Comparison of ENCODE assay signal across 8 mouse cellular contexts in genomic region chr19:47537879-47538278, GRCm38 (mm10). TPM values are rescaled to one million over a fixed set of nuclear protein-coding genes. Genes with fewer than 3 reads are reported as not detected.
A peak's percentile ranks its signal among the peaks of the same experiment; 100 is the strongest.
DNase-seq lines count a peak whose midpoint lies in the region; ATAC-seq lines count a peak whose summit lies in the region.

No protein-coding gene starts in this region.

- intact Hi-C loops in heart, postnatal 10 days (cut with DNase I), result loop anchor here (1.0 to 2.0 kb wide), 2 partner anchors 19 to 41 kb away; partner anchors contain the start of gene Slk

- H3K27me3 ChIP-seq in liver, embryonic 16.5 days (ENCODE audit: control insufficient read depth, insufficient read depth, low read depth, low read length), result no peaks in the 10 kb centered on the region
- no peaks in the 10 kb centered on the region for H3K27me3 ChIP-seq in splenic B cell, adult 2 months (ENCODE audit: control insufficient read depth, insufficient read depth, low read length, poor library complexity, severe bottlenecking)

- 33% methylated on average over 6 of the region's 6 CpGs for WGBS in liver, embryonic 16.5 days (ENCODE audit: insufficient replicate concordance)

- peak overlapping the region; percentile 94 for H3K4me2 ChIP-seq in liver, embryonic 16.5 days (ENCODE audit: low read depth, low read length)

- peak overlapping the region; percentile 59; the same call in 1 of the 2 replicates for H3K9ac ChIP-seq in liver, embryonic 16.5 days (ENCODE audit: low read depth, low read length)

- DNase-seq in heart, postnatal 10 days, result peak; percentile 83 to 87
- DNase-seq in splenic B cell, adult 2 months (ENCODE audit: low read depth, low spot score), result peak; percentile 25
- DNase-seq in adrenal gland, postnatal 4 days (ENCODE audit: low spot score in 2 of 2), result no peak
- no peak for DNase-seq in frontal cortex, adult 2 months (ENCODE audit: extremely low spot score in 1 of 2, low spot score in 1 of 2)
- DNase-seq in adrenal gland, postnatal 25 days, result no peak

- H3K36me3 ChIP-seq in liver, embryonic 16.5 days (ENCODE audit: control insufficient read depth, insufficient read depth), result no peaks in the 10 kb centered on the region
- 0 out of 2 replicates have a peak, but pooled peaks cover 1% of the 10 kb centered on the region for H3K36me3 ChIP-seq in splenic B cell, adult 2 months (ENCODE audit: control insufficient read depth, insufficient read depth, low read length, poor library complexity, severe bottlenecking)

- ATAC-seq in erythroblast, adult 5-6 weeks (replicated peaks; ENCODE audit: low FRiP score, poor library complexity, severe bottlenecking), result peak; percentile 18; the same call in 1 of the 2 replicates
- ATAC-seq in liver, embryonic 16.5 days (ENCODE audit: low read depth), result no peak

- 0 out of 2 replicates have a peak overlapping the region, but pooled peaks have one; percentile 55 for H3K4me3 ChIP-seq in brown adipose tissue, adult 24 weeks (ENCODE audit: insufficient read depth, low read depth, low read length)
- H3K4me3 ChIP-seq in liver, embryonic 16.5 days (ENCODE audit: low read depth, low read length), result no peak overlapping the region

- no peaks in the 10 kb centered on the region for H3K9me3 ChIP-seq in liver, embryonic 16.5 days (replicated peaks; ENCODE audit: control insufficient read depth, low read length)

- peak overlapping the region; percentile 81 for H3K27ac ChIP-seq in brown adipose tissue, adult 24 weeks (replicated peaks; ENCODE audit: low read depth, low read length)
- peak overlapping the region; percentile 69; the same call in 1 of the 2 replicates for H3K27ac ChIP-seq in liver, embryonic 16.5 days (ENCODE audit: low read length)

- H3K4me1 ChIP-seq in brown adipose tissue, adult 24 weeks (ENCODE audit: control insufficient read depth, insufficient read depth, insufficient read length, low read length), result peaks cover 14% of the 10 kb centered on the region; the same call in 1 of the 2 replicates
- H3K4me1 ChIP-seq in liver, embryonic 16.5 days (ENCODE audit: control insufficient read depth, low read depth, low read length), result peaks cover 28% of the 10 kb centered on the region

RNA-seq across cellular contexts. Expression of gene Stn1, which starts 0.6 kb away (rescaled TPM):
- 4.2 and 13.2 TPM in 2 replicates for polyA plus RNA-seq in brown adipose tissue, adult 24 weeks (2012; ENCODE audit: insufficient read depth, insufficient read length, missing spikeins)
- 3.8 TPM in 2 replicates for total RNA-seq in erythroblast, adult 5-6 weeks (2015; ENCODE audit: low replicate concordance)
- 7.1 and 8.2 TPM in 2 replicates for total RNA-seq in erythroblast, adult 5-6 weeks (2017; ENCODE audit: low replicate concordance)
- total RNA-seq in heart, postnatal 10 days (2021), result 10 to 100 TPM; 22.0 to 24.0 TPM
- 7.1 and 7.2 TPM in 2 replicates for polyA plus RNA-seq in liver, embryonic 16.5 days (2015; fragmentation: Nextera tagmentation; extraction: Ambion mirVana)
- total RNA-seq in adrenal gland, postnatal 4 days (2021), result 10 to 100 TPM; 21.4 to 26.0 TPM
- polyA plus RNA-seq in frontal cortex, adult 2 months (2012; rRNA removed), result 16.2 and 19.8 TPM in 2 replicates
- total RNA-seq in adrenal gland, postnatal 25 days (2021), result 14.1 and 17.3 TPM in 2 replicates

RNA-seq across cellular contexts. Expression of gene Slk, which starts 41.6 kb away (rescaled TPM):
- 14.2 and 16.3 TPM in 2 replicates for polyA plus RNA-seq in brown adipose tissue, adult 24 weeks (2012; ENCODE audit: insufficient read depth, insufficient read length, missing spikeins)
- total RNA-seq in erythroblast, adult 5-6 weeks (2015; ENCODE audit: low replicate concordance), result 74.0 and 81.3 TPM in 2 replicates
- 96.8 and 148 TPM in 2 replicates for total RNA-seq in erythroblast, adult 5-6 weeks (2017; ENCODE audit: low replicate concordance)
- total RNA-seq in heart, postnatal 10 days (2021), result 100 to 1,000 TPM; 121 to 149 TPM
- 4.6 and 5.8 TPM in 2 replicates for polyA plus RNA-seq in liver, embryonic 16.5 days (2015; fragmentation: Nextera tagmentation; extraction: Ambion mirVana)
- 10 to 100 TPM; 61.1 to 70.0 TPM for total RNA-seq in adrenal gland, postnatal 4 days (2021)
- 33.8 and 39.7 TPM in 2 replicates for polyA plus RNA-seq in frontal cortex, adult 2 months (2012; rRNA removed)
- total RNA-seq in adrenal gland, postnatal 25 days (2021), result 49.2 and 56.9 TPM in 2 replicates

Comparison
In these comparisons a context has a peak if more than half of its experiments do, and no peak if none do; other contexts are left out.
1. DNase-seq: peak in heart, postnatal 10 days (2 of 2) and splenic B cell, adult 2 months (single experiment); none in adrenal gland, postnatal 4 days (0 of 2), frontal cortex, adult 2 months (0 of 2) and adrenal gland, postnatal 25 days (single experiment).